Mouse (Mus musculus): ENCODE results near the gene Dot1l.

- TF ChIP-seq CTCF (conservative IDR thresholded peaks at IDR 0.05; ENCODE audit: insufficient read depth, insufficient read length, low read depth, low read length): no peak
- TF ChIP-seq POLR2A (IDR thresholded peaks at IDR 0.05; ENCODE audit: low read depth, low read length): no peak
Measured at GRCm38 (mm10) chr10:80776358-80776869, 21.4 kb downstream of the Dot1l start.

Measured in kidney, adult 2 months (tissue).